14 mouse cellular contexts compared by ENCODE assay signal in genomic region chr11:43565852-43566251, GRCm38 (mm10). TPM values are rescaled to one million over a fixed set of nuclear protein-coding genes. Genes with fewer than 3 reads are reported as not detected.
DNase-seq lines count a peak whose midpoint lies in the region; ATAC-seq and TF ChIP-seq lines count a peak whose summit lies in the region.
"Had no signal": no experiment of that assay in that cellular context is flagged by ENCODE, and none has a peak within 500 bp of the region (broad histone marks: within the 10 kb centered on the region; RNA-seq: fewer than 3 reads in every experiment).

No protein-coding gene starts in this region.

- WGBS in kidney, embryonic 16.5 days = 11% methylated on average over 8 of the region's 8 CpGs
- 6% methylated on average over 8 of the region's 8 CpGs for WGBS in limb, embryonic 12.5 days
- 32% methylated on average over 8 of the region's 8 CpGs for WGBS in lung, postnatal 0 days

- H3K36me3 ChIP-seq in kidney, embryonic 16.5 days (ENCODE audit: insufficient read depth, low read length) = peaks cover 4% of the 10 kb centered on the region; the same call in 1 of the 2 replicates
- H3K36me3 ChIP-seq in limb, embryonic 12.5 days = peaks cover 27% of the 10 kb centered on the region
- H3K36me3 ChIP-seq in lung, postnatal 0 days (ENCODE audit: insufficient read depth, low read length) = no peaks in the 10 kb centered on the region

- H3K9me3 ChIP-seq in kidney, embryonic 16.5 days (ENCODE audit: low read length) = no peaks in the 10 kb centered on the region
- no peaks in the 10 kb centered on the region for H3K9me3 ChIP-seq in limb, embryonic 12.5 days
- H3K9me3 ChIP-seq in lung, postnatal 0 days (ENCODE audit: low read length) = no peaks in the 10 kb centered on the region

- no peak for TF ChIP-seq CTCF in lung, postnatal 0 days (IDR thresholded peaks at IDR 0.05)

- no peak overlapping the region; the same call in 1 of the 2 replicates for H3K9ac ChIP-seq in kidney, embryonic 16.5 days (replicated peaks; ENCODE audit: low read length)
- no peak overlapping the region for H3K9ac ChIP-seq in limb, embryonic 12.5 days (replicated peaks)
- no peak overlapping the region for H3K9ac ChIP-seq in lung, postnatal 0 days (replicated peaks; ENCODE audit: low read depth)

- H3K27ac ChIP-seq in kidney, embryonic 16.5 days (ENCODE audit: low read length) = peak overlapping the region; percentile 75
- H3K27ac ChIP-seq in limb, embryonic 12.5 days = 0 out of 2 replicates have a peak overlapping the region, but pooled peaks have one; percentile 17
- H3K27ac ChIP-seq in lung, postnatal 0 days (ENCODE audit: low read length) = no peak overlapping the region

- peak; percentile 52 for DNase-seq in embryo, embryonic 10 days (ENCODE audit: low spot score)
- no peak for DNase-seq in embryo, embryonic 11 days
- DNase-seq in kidney, adult 9 months = no peak
- DNase-seq in retina, embryonic 14.5 days (ENCODE audit: low spot score) = peak; percentile 46
- DNase-seq in urinary bladder, postnatal 10 days (ENCODE audit: low spot score) = no peak
- no peak for DNase-seq in lung, postnatal 0 days (ENCODE audit: low spot score)
- DNase-seq: adrenal gland, postnatal 14 days; cerebellum, adult 11-12 months; gastrocnemius, postnatal 36 days; left cerebral cortex, postnatal 4 days; lung, postnatal 10 days; thymus, postnatal 36 days had no signal

- TF ChIP-seq EP300 in lung, postnatal 0 days (IDR thresholded peaks at IDR 0.05) = no peak

- H3K27me3 ChIP-seq in kidney, embryonic 16.5 days (ENCODE audit: insufficient read depth, low read length) = no peaks in the 10 kb centered on the region
- no peaks in the 10 kb centered on the region for H3K27me3 ChIP-seq in limb, embryonic 12.5 days
- no peaks in the 10 kb centered on the region for H3K27me3 ChIP-seq in lung, postnatal 0 days (replicated peaks; ENCODE audit: insufficient read depth, low read length)

- H3K4me2 ChIP-seq in kidney, embryonic 16.5 days (replicated peaks; ENCODE audit: low read depth, low read length) = no peak overlapping the region
- no peak overlapping the region for H3K4me2 ChIP-seq in limb, embryonic 12.5 days
- no peak overlapping the region for H3K4me2 ChIP-seq in lung, postnatal 0 days (replicated peaks; ENCODE audit: low read depth, low read length)

- no peak overlapping the region for H3K4me3 ChIP-seq in kidney, embryonic 16.5 days (ENCODE audit: low read length)
- no peak overlapping the region for H3K4me3 ChIP-seq in limb, embryonic 12.5 days (replicated peaks)
- H3K4me3 ChIP-seq in lung, postnatal 0 days (ENCODE audit: low read depth, low read length) = no peak overlapping the region

- peak; percentile 72 for ATAC-seq in kidney, embryonic 16.5 days (ENCODE audit: low FRiP score, low TSS enrichment)
- ATAC-seq in limb, embryonic 12.5 days (ENCODE audit: insufficient number of reproducible peaks, insufficient read depth, low FRiP score, low TSS enrichment, low read depth) = no peak
- no peak for ATAC-seq in lung, postnatal 0 days

- peaks cover 42% of the 10 kb centered on the region for H3K4me1 ChIP-seq in kidney, embryonic 16.5 days (ENCODE audit: insufficient read depth, low read length)
- peaks cover 34% of the 10 kb centered on the region for H3K4me1 ChIP-seq in limb, embryonic 12.5 days (replicated peaks)
- peaks cover 9% of the 10 kb centered on the region; the same call in 1 of the 2 replicates for H3K4me1 ChIP-seq in lung, postnatal 0 days (ENCODE audit: insufficient read depth, low read depth, low read length)

RNA-seq across cellular contexts. Expression of gene 4933415A04Rik, which starts 21.0 kb away (rescaled TPM):
- 6.8 and 7.4 TPM in 2 replicates for polyA plus RNA-seq in kidney, embryonic 16.5 days (2015; fragmentation: Nextera tagmentation; extraction: Ambion mirVana)
- 4.6 and 6.3 TPM in 2 replicates for polyA plus RNA-seq in limb, embryonic 12.5 days (2016; fragmentation: Nextera tagmentation; extraction: Ambion mirVana)
- 2.9 and 3.9 TPM in 2 replicates for polyA plus RNA-seq in lung, postnatal 0 days (2015; fragmentation: Nextera tagmentation; extraction: Ambion mirVana)

RNA-seq across cellular contexts. Expression of gene Fabp6, which starts 35.5 kb away (rescaled TPM):
- polyA plus RNA-seq in kidney, embryonic 16.5 days (2015; fragmentation: Nextera tagmentation; extraction: Ambion mirVana) = 0.42 TPM in 1 of 2 replicates, not detected in the other
- polyA plus RNA-seq in limb, embryonic 12.5 days (2016; fragmentation: Nextera tagmentation; extraction: Ambion mirVana) = not detected in 2 replicates
- 0.47 TPM in 1 of 2 replicates, not detected in the other for polyA plus RNA-seq in lung, postnatal 0 days (2015; fragmentation: Nextera tagmentation; extraction: Ambion mirVana)

RNA-seq across cellular contexts. Expression of gene Ccnjl, which starts 37.3 kb away (rescaled TPM):
- 26.4 and 29.9 TPM in 2 replicates for polyA plus RNA-seq in kidney, embryonic 16.5 days (2015; fragmentation: Nextera tagmentation; extraction: Ambion mirVana)
- polyA plus RNA-seq in limb, embryonic 12.5 days (2016; fragmentation: Nextera tagmentation; extraction: Ambion mirVana) = 22.6 and 23.3 TPM in 2 replicates
- polyA plus RNA-seq in lung, postnatal 0 days (2015; fragmentation: Nextera tagmentation; extraction: Ambion mirVana) = 6.5 and 9.4 TPM in 2 replicates

Comparison
In these comparisons a context has a peak if more than half of its experiments do, and no peak if none do; other contexts are left out.
1. DNase-seq: peak in embryo, embryonic 10 days (single experiment) and retina, embryonic 14.5 days (single experiment); none in embryo, embryonic 11 days (single experiment), kidney, adult 9 months (single experiment), urinary bladder, postnatal 10 days (single experiment) and lung, postnatal 0 days (single experiment).